Mouse (Mus musculus) cerebellum, adult 9-10 months (tissue): Measurements from ENCODE around the gene Inpp5a.

Source experiments
- DNase-seq: peaks from one replicate; pipeline ENCODE4 v3.0.0; 2022

Gene Inpp5a

GRCm38 (mm10) chr7:139541422-139541821 is 152.5 kb downstream of the Inpp5a start:
- peak; percentile 67 for DNase-seq

DNA sequence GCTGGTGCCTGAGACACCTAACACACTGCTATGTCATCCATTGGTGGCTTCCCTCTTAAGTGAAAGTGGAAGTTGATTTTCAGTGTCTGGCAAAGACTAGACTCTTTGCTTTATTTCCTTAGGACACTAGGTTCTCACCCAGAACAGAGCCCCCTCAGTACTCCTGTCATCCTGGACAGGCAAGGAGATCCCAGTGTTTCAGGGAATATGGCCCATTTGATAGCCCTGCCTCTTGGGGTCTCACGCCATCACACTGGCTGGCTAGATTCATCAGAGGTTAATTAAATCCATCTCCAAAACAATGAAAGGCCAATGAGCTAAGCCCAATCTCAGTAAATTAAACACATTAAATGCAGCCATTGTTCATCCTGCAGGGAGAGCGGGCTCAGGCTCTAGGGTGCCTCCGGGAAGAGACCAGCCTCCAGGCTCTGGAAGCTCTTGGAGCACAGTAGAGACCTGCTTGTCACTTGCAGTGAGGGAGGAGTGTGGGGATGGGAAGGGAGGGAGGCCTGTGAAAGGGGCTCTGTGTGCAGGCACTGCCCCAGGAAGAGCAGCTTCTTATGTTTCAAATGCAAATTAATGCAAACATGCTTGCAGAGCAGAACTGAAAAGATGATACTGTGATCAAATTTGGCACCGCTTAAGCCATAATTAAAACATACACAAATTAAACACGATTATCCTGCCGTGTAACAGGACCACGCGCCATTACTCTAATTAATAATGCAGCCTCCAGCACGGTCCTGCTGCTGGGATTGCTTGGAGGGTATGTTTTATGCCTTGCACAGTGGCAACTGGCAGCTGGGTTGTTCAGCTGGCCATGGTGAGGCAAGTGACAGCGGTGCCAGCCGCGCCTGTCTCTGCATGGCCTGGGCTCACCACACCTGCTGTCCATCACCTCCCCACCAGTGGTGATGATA is 156.1 kb downstream of the Inpp5a start:
- peak; percentile 22 for DNase-seq

GRCm38 (mm10) chr7:139547325-139547724 is 158.4 kb downstream of the Inpp5a start:
- no peak for DNase-seq

GRCm38 (mm10) chr7:139550086-139550783 is 161.3 kb downstream of the Inpp5a start:
- DNase-seq: no peak

GRCm38 (mm10) chr7:139551519-139551918 is 162.6 kb downstream of the Inpp5a start:
- no peak for DNase-seq

DNA sequence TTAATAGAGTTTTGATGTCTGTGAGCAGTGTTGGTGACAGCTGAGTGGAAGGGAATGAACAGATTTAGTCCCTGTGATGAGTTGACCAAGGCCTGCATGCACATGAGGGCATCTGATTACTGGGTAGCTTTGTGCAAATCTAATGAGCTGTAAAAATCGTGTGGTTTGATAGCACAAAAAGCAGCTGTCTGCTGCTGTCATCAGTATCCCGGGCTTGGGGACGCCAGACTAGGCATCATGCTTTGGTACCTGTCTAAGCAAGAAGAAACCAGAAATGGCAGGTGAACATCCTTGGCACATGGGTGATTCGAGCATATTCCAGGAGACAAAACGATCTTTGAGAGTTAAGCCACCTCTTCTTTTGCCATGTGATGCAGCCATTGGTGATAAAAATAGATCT is 167.4 kb downstream of the Inpp5a start:
- no peak for DNase-seq

DNA sequence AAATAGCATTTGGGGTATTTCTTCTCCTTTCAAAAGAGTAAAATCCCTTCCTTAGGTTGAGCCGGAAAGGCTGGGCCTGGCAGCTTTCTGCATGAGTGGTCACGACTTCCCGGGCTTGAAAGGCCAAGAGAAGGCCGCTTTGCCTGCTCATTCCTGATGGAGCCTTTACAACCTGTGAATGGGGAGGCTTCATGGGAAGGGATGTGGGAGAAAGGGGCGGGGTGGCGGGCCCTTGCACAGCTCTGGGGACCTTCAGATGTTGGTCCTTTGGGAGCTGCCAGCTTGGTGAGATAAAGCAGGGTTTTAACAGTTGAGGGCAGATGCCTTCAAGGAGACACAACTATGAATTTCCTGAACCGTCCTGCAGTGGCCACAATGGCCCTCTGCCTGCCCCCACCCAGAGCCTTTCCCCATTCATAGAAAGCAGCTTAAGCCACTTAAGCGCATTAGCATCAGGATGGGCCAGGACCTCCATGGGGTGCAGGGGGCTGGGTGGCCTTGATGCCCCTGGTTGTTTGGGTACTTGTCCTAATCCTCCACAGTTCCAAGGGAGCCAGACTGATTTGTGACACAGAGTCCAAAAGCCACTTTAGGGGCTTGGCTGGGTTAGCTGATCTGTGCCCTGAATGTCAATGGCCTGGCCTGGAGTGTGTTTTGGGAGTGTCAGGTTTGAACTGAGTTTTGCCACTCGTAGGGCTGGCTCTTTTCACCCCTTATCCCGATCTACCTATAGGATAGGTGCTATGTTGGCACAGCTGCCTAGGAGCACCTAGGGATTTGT is 168.0 kb downstream of the Inpp5a start:
- no peak for DNase-seq

DNA sequence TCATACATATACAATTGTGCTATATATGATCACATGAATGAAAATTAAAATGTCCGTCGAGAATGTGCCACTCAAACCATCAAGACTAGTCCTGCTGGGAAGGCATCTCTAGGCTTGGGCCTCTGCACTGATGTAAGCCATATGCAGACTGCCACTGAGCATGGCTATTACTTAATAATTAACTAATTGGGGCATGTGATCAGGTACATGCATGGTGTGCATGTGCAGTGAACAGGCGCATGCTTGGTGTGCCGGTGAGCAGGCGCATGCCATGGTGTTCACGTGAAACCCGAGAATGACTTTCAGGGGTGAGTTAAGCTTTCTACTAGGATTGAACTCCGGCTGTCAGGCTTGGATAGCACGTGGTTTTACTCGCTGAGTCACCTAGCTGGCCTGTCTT is 170.8 kb downstream of the Inpp5a start:
- DNase-seq: no peak

DNA sequence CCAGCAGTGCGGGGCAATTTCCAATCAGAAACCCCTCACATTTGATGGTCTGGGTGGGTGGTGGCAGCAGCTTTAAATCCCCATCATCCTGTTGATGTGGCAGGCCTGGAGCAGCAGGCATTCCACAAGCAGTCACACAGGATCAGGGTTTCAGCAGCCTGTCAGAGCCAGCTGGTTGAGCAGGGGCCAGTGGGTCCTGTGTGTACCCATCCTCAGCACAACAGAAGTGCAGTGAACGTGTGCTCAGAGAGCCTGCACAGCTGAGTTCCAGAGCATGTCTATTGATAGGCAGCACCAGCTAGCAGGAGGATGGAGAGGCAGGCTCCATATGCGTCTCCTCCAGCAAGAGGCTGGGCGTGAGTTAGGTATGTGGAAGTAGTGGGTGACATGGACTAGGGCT is 174.5 kb downstream of the Inpp5a start:
- DNase-seq: no peak

DNA sequence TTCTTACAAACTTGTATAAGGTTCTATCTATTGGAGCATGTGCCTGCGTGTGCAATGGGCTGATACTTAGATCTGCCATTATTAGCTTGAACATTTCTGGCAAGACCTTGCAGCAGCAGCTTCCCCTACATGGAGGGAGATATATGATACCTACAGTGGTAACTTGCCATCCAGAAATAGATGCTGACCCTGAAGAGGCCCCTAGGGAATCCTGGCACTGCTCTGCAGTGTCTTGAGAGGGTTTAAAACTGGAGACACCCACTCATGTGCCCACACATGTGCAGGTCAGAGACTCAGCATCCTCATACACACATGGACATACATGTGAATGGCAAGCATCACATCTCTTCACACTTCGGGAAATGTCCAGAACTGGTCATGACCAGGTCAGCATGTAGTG is 175.3 kb downstream of the Inpp5a start:
- DNase-seq: no peak

DNA sequence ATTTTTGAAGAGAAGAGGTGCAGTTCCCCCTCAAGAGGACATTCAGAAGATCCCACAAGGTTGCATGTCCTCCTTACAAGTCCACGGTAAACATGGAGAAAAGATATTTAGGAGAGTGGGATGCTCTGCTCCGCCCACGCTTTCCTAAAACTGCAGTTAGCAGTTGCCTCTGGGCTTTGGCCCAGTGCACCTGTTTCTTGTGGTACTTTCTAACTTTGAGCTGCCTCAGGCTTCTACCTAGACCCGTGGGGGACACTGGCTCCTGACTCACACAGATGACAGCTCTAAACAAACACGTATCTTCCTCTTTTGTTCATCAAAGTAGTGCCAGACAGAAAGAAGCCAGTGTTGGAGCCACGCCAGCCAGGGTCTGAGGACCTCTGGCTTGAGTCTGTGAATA is 177.1 kb downstream of the Inpp5a start:
- DNase-seq: no peak

- no peak for DNase-seq
These were observed 177.6 kb downstream of the Inpp5a start for GRCm38 (mm10) chr7:139566533-139566932.

- no peak for DNase-seq
These were observed 181.9 kb downstream of the Inpp5a start for GRCm38 (mm10) chr7:139570788-139571187.

DNA sequence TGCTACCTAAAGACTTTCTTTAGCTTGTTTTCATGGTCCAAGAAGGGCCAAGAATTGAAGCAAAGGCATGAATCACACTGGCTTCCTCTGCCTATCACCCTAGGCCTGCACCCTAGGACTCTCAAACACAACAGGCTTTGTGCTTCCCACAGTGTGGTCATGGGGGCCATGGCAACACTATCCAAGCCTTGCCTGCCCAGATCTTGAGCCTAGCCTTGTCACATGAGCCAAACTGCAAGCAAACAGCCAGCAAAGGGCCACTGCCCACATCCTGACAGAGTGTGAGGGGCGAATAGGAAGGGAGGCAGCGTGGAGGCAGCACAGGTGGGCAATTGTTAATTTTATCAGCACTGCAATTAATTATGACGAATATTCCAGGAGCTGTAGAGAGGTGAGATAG is 183.8 kb downstream of the Inpp5a start:
- no peak for DNase-seq

- DNase-seq: no peak
These were observed 187.3 kb downstream of the Inpp5a start for GRCm38 (mm10) chr7:139576064-139576686.

- no peak for DNase-seq
These were observed 190.5 kb downstream of the Inpp5a start for GRCm38 (mm10) chr7:139579261-139579905.

DNA sequence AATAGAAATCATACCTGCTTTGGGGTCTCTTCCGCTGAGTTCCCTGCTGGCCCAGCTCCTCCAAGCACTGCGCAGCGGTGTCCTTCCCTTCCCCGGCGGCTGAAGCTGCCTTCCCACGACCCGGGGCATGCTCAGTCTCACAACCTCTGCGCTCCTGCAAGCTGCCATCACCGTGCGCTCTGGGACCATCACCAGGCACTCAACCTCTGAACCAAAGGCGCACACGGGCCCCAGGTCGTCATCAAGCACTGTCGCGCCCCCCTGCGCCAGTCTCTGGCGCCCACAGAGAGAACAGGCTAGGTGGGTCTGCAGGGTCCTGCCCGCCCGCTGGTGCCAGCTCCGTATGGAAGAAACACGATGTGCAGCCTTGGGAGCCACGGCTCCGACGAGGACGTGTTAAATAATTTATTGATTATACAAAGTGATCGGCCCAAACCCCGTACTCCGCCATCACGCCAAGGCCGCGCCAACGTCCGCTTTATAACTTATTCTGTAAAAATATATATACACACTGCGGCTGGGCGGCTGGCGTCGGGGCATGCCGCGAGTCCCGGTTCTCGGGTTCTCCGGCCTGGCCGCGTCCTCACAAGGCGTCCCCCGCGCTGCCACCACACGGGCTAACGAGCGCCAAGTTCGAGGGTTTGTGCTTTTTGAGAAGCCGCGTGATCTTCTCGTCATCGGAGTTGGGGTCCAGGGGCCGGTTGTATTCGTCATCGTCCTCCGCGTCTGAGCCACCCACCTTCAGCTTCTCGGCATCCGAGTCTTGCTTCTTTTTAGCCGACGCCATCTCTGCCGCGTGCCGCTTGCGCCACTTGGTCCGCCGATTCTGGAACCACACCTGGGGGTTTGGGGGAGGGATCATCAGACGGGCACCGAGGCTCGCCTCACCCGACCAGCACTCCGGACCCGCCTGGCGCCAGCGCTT is 192.2 kb downstream of the Inpp5a start:
- DNase-seq: no peak

DNA sequence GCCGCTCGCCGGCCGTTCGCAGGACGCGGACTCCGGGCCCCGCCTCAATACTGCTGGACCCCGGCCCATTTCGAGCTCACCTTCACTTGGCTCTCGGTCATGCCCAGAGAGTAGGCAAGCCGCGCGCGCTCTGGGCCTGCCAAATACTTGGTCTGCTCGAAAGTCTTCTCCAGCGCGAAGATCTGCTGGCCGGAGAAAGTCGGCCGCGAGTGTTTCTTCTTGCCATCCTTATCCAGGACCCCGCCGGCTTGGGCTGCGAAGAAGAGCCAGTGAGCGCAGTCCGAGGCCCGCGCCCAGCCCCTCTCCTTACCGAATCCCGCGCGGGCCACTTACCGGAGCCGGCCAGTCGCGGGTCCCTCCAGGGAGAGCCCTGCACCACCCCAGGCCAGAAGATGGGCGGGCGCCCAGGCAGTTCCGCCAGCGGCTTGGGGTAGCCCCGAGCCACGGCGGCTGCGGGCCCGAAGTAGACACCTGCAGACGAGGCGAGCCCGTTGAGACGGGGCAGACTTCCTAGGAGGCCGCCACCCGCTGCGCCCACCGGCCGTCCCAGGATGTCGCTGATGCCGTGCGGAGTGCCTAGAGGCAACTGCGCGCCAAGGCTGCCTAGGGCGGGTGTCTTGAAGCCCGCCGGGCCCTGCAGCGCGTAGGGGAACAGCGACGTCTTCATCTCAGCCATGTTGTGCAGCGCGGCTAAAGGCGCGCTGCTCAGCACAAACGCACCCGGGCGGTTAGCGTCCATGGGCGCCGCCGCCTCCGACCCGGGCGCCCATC is 193.1 kb downstream of the Inpp5a start:
- DNase-seq: no peak

- DNase-seq: no peak
These were observed 193.7 kb downstream of the Inpp5a start, which contains the start of gene Nkx6-2 for GRCm38 (mm10) chr7:139582595-139582994. TSS of gene Nkx6-2 (minus strand) at chr7:139582797.

- DNase-seq: no peak
These were observed 194.3 kb downstream of the Inpp5a start for GRCm38 (mm10) chr7:139583094-139583737.
